Mouse (Mus musculus): ENCODE measurements around the gene Socs1. TPM values are rescaled to one million over a fixed set of nuclear protein-coding genes. Genes with fewer than 3 reads are reported as not detected.
A peak's percentile ranks its signal among the peaks of the same experiment; 100 is the strongest.

The Socs1 gene
- total RNA-seq (2021): under 1 TPM; 0.34 to 0.48 TPM
- polyA plus RNA-seq (2012; rRNA removed): 0.94 and 1.2 TPM in 2 replicates
- long read RNA-seq: 0 reads

DNA sequence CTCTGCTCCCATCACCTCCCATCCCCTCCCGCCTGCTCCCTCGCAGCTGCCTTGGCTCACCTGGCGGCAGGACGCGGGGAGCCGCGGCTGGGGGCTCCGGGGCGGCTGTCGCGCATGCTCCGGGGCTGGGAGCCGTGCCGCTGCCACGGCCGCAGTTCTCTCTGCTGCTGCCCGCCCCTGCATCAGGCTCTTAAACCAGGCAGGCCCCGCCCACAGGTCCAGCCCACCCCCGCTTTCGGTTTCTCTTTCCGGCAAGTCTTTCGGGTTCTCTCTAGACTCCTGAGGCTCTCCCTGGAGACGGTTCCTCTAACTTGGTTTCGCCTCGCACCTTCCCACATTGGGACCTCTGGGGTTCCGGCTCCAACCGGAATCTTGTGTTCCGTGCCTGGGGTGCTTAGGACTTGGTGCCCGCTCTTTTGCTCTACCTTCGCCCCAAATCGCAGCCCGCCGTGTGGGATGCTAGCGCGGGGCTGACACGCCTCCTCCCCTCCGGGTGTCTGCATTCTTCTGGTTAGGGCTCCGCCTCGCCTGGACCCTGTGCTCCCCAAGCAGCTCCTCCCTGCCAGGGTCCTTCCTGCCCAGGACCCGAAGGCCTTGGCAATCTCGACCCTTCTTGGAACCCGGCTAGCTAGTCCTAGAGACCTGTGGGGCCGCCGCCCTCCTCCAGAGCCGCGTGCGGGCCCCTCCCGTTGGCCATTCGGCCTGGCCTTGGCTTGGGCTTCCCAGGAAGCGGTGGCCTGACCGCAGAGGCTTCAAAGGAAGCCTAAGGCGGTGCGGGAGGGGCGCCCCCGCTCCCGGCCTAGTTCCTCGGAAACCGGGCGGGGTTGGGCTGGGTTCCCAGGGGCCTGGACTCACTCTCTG lies at the start of gene Socs1:
Socs1 (minus strand) TSS at position 166 of the 861 bp plus-strand sequence.
- peak within 1 kb of the TSS; percentile 94 for H3K27ac ChIP-seq
- H3K36me3 ChIP-seq (ENCODE audit: control insufficient read depth, insufficient read depth, low read length): no peaks in the 10 kb centered on the region
- H3K4me1 ChIP-seq (ENCODE audit: control insufficient read depth, insufficient read depth, low read length): peaks cover 13% of the 10 kb centered on the region
- peak; percentile 90 to 91 for DNase-seq
- H3K9ac ChIP-seq (ENCODE audit: low read depth, low read length): peak within 1 kb of the TSS; percentile 85
- WGBS: under 1% methylated on average over 59 of the region's 59 CpGs
- TF ChIP-seq CTCF (IDR thresholded peaks at IDR 0.05): peak; percentile 16
- TF ChIP-seq POLR2A (IDR thresholded peaks at IDR 0.05; ENCODE audit: insufficient read depth, low read depth, low read length): peak; percentile 81
- TF ChIP-seq EP300 (IDR thresholded peaks at IDR 0.05; ENCODE audit: insufficient read depth, low read depth, low read length): peak; percentile 27; the same call in 1 of the 2 replicates
- no peaks in the 10 kb centered on the region for H3K27me3 ChIP-seq (ENCODE audit: control insufficient read depth, insufficient read depth, low read length)
- peak within 1 kb of the TSS; percentile 80 for H3K4me3 ChIP-seq
- intact Hi-C loops (cut with DNase I): loop anchor here (1.0 to 2.0 kb wide), 6 partner anchors 43 to 221 kb away; no protein-coding TSS in a partner anchor
- H3K79me2 ChIP-seq (replicated peaks; ENCODE audit: control insufficient read depth, insufficient read depth, low read length): no peaks in the 10 kb centered on the region

DNA sequence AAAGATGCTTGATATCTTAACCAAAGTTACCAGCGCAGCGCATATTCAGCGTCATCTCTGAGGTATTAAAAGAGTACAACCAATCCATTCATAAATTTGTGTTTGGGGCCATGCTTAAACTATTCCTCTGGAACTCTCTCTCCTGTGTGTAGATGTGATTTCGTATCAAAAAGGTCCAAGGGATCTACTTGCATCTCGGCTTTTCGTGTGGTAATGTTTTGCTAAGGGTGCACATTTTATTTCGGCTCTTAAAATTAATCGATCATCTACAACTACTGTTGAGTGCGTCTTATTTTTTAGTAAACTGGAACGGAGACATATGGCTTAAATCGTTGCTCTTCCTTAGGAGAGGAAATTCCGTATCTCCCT lies 49.2 kb upstream of the Socs1 start:
- Histone ChIP-seq H3K27ac (no peak overlapping the region), H3K4me3 (peak overlapping the region; percentile 63), H3K9ac (ENCODE audit: low read depth, low read length) (no peak overlapping the region), H3K36me3 (ENCODE audit: control insufficient read depth, insufficient read depth, low read length) (no peaks in the 10 kb centered on the region), H3K79me2 (replicated peaks; ENCODE audit: control insufficient read depth, insufficient read depth, low read length) (no peaks in the 10 kb centered on the region), H3K27me3 (ENCODE audit: control insufficient read depth, insufficient read depth, low read length) (no peaks in the 10 kb centered on the region), H3K4me1 (ENCODE audit: control insufficient read depth, insufficient read depth, low read length) (peaks cover 5% of the 10 kb centered on the region)
- DNase-seq: no peak
- WGBS: 4% methylated on average over 12 of the region's 12 CpGs
- intact Hi-C loops (cut with DNase I): no loop called here
- TF ChIP-seq CTCF (IDR thresholded peaks at IDR 0.05) (no peak), POLR2A (IDR thresholded peaks at IDR 0.05; ENCODE audit: insufficient read depth, low read depth, low read length) (no peak), EP300 (IDR thresholded peaks at IDR 0.05; ENCODE audit: insufficient read depth, low read depth, low read length) (no peak)

DNA sequence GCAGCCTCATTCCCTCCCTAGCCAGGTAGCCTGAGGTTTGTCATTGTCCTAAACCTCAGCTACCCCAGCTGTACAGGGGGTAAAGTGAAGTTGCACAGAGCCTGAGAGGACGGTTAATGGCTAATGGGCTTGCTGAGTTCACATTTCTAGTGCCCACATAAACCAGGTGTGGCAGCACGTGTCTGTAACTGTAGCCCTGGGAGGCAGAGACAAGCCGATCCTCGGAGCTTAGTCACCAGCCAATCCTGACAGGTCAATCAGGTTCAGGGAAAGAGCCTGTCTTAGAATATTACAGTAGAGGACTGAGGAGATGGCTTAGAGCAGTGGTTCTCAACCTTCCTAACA lies 43.1 kb upstream of the Socs1 start:
- no peak for TF ChIP-seq POLR2A (IDR thresholded peaks at IDR 0.05; ENCODE audit: insufficient read depth, low read depth, low read length)
- no peak for TF ChIP-seq CTCF (IDR thresholded peaks at IDR 0.05)
- no peak for TF ChIP-seq EP300 (IDR thresholded peaks at IDR 0.05; ENCODE audit: insufficient read depth, low read depth, low read length)
- Histone ChIP-seq H3K4me1 (ENCODE audit: control insufficient read depth, insufficient read depth, low read length) (peaks cover 4% of the 10 kb centered on the region; the same call in 1 of the 2 replicates), H3K4me3 (no peak overlapping the region), H3K27ac (no peak overlapping the region), H3K79me2 (replicated peaks; ENCODE audit: control insufficient read depth, insufficient read depth, low read length) (no peaks in the 10 kb centered on the region), H3K36me3 (ENCODE audit: control insufficient read depth, insufficient read depth, low read length) (no peaks in the 10 kb centered on the region), H3K9ac (ENCODE audit: low read depth, low read length) (no peak overlapping the region), H3K27me3 (ENCODE audit: control insufficient read depth, insufficient read depth, low read length) (no peaks in the 10 kb centered on the region; the same call in 1 of the 2 replicates)
- WGBS: 73% methylated on average over 4 of the region's 4 CpGs
- DNase-seq: no peak
- intact Hi-C loops (cut with DNase I): no loop called here

DNA sequence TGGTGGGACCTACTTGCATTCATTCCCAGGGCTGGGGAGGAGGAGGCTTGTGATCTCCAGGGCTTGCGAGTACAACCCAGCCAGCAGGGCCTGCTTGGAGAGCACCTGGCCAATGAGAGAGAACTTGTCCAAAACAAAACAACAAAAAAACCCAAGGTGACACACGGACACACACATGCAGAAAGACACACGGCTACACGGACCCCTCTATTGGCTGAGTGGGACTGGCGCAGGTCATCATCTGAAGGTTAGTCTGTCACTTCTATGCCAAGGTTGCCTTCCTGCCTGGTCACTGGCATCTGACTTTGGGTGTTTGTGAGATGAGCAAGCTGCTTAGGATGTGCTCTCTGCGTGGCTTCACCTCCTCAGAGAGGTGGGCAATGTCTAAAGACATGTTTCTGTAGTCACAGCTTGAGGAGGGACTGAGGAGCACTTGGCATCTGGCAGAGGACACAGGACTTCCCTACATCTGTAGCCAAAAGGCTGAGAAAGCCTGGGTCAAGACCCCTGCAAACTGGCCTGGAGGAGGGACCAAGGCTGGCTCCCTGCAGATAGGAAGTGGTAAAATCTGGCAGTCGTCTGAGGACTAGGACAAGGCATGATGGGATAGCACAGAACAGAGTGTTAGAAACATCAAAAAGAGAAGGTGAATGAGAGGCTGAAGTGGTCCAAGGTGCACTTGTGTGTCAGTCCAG lies 42.6 kb upstream of the Socs1 start:
- no peak for TF ChIP-seq POLR2A (IDR thresholded peaks at IDR 0.05; ENCODE audit: insufficient read depth, low read depth, low read length)
- no peak for TF ChIP-seq CTCF (IDR thresholded peaks at IDR 0.05)
- TF ChIP-seq EP300 (IDR thresholded peaks at IDR 0.05; ENCODE audit: insufficient read depth, low read depth, low read length): no peak

DNA sequence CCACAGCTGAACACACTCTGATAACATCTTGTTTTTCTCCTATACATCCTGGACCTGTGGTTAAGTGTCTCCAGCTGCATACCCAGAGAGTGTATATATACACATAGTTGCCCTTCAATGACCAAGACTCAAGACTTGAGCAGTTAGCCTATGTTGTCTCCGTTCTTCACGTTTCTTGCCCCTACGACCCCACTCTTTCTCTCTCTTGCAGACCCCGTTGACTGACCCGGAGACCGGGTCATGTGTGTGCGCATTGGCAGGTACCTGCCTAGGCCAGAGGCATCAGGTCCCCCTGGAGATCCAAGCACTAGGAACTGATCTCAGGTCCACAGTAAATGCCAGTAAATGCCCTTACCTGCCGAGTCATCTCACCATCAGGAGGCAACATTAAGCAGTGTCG lies 41.9 kb upstream of the Socs1 start:
- no peak for DNase-seq
- 94% methylated on average over 9 of the region's 9 CpGs for WGBS
- no peak for TF ChIP-seq EP300 (IDR thresholded peaks at IDR 0.05; ENCODE audit: insufficient read depth, low read depth, low read length)
- no peak for TF ChIP-seq POLR2A (IDR thresholded peaks at IDR 0.05; ENCODE audit: insufficient read depth, low read depth, low read length)
- intact Hi-C loops (cut with DNase I): no loop called here
- H3K36me3 ChIP-seq (ENCODE audit: control insufficient read depth, insufficient read depth, low read length): no peaks in the 10 kb centered on the region
- H3K4me1 ChIP-seq (ENCODE audit: control insufficient read depth, insufficient read depth, low read length): peaks cover 4% of the 10 kb centered on the region; the same call in 1 of the 2 replicates
- no peak overlapping the region for H3K27ac ChIP-seq
- no peak overlapping the region for H3K9ac ChIP-seq (ENCODE audit: low read depth, low read length)
- H3K79me2 ChIP-seq (replicated peaks; ENCODE audit: control insufficient read depth, insufficient read depth, low read length): no peaks in the 10 kb centered on the region
- H3K4me3 ChIP-seq: no peak overlapping the region
- H3K27me3 ChIP-seq (ENCODE audit: control insufficient read depth, insufficient read depth, low read length): no peaks in the 10 kb centered on the region; the same call in 1 of the 2 replicates

More for the DNA sequence above, 42.6 kb upstream of the Socs1 start:
- Histone ChIP-seq H3K4me3 (no peak overlapping the region), H3K4me1 (ENCODE audit: control insufficient read depth, insufficient read depth, low read length) (peaks cover 4% of the 10 kb centered on the region; the same call in 1 of the 2 replicates), H3K27me3 (ENCODE audit: control insufficient read depth, insufficient read depth, low read length) (no peaks in the 10 kb centered on the region; the same call in 1 of the 2 replicates), H3K79me2 (replicated peaks; ENCODE audit: control insufficient read depth, insufficient read depth, low read length) (no peaks in the 10 kb centered on the region), H3K36me3 (ENCODE audit: control insufficient read depth, insufficient read depth, low read length) (no peaks in the 10 kb centered on the region), H3K9ac (ENCODE audit: low read depth, low read length) (no peak overlapping the region), H3K27ac (no peak overlapping the region)
- no peak for DNase-seq
- intact Hi-C loops (cut with DNase I): no loop called here
- 84% methylated on average over 7 of the region's 7 CpGs for WGBS
